Mouse (Mus musculus) cortical plate, adult 2 months (tissue): ENCODE results near the gene Hist1h2ah.
"Not testable (repeated sequence)": the region's sequence is repeated elsewhere in the genome, so short reads cannot be mapped to it uniquely, and the experiment has no call there.

Experiments used
- CTCF ChIP-seq: fragments of 200-500 bp; IDR thresholded peaks from 2 replicates; pipeline ENCODE4 v1.5.1; 2011; ENCODE audit warnings: mild to moderate bottlenecking, control low read depth, low read length; ENCODE audit not compliant: insufficient read depth; ENCODE audit errors: extremely low read depth
- POLR2A ChIP-seq: fragments of 200-500 bp; IDR thresholded peaks from 2 replicates; pipeline ENCODE4 v1.6.1; 2011; ENCODE audit warnings: mild to moderate bottlenecking, low read length, control low read depth; ENCODE audit not compliant: insufficient read depth; ENCODE audit errors: extremely low read depth

DNA sequence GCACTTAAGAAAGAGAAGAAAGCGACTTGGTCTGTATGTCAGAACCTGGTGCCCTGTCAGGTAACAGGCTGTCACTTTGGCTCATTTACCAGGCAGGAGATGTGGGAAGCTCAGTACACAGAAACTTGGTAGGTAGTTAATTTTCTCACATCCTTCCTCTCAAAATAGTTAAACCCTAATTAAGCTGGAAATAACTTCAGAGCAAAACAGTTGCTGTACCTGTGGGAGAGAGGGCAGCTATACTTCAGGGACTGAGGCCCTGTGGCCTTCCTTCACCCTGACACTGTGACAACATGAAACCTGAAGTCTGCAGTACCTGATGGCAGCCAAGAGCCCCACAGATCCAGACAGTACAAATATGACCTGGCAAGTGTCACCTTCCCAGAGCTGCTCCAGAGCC, 48.8 kb upstream of the Hist1h2ah start, which contains the start of gene Vmn1r188:
- TF ChIP-seq CTCF, POLR2A: not testable (repeated sequence)
